Mouse (Mus musculus) limb, embryonic 12.5 days (tissue): ENCODE measurements at regions not wholly inside any gene's neighbourhood (a gene's known extent, or its start where the extent isn't known, plus 50 kb on each side); places are given as distances from the start of the nearest gene placed in this dataset.

ENCODE experiments used
- ATAC-seq: fragments of 200-750 bp; cut with Nextera tagmentation; 2 replicates; pipeline ENCODE4 v1.8.0; 2017; ENCODE audit warnings: low read depth, moderate TSS enrichment; ENCODE audit not compliant: insufficient number of reproducible peaks, insufficient read depth, low FRiP score, low TSS enrichment
- H3K27ac ChIP-seq: fragments of 300-500 bp; sonication (generic); 2 replicates; pipeline ENCODE4 v1.5.1; 2016; ENCODE audit warnings: mild to moderate bottlenecking, moderate library complexity
- H3K27me3 ChIP-seq: fragments of 300-500 bp; sonication (generic); 2 replicates; pipeline ENCODE4 v1.6.1; 2016; ENCODE audit warnings: mild to moderate bottlenecking, moderate library complexity
- H3K36me3 ChIP-seq: fragments of 300-500 bp; sonication (generic); 2 replicates; pipeline ENCODE4 v1.6.1; 2016; ENCODE audit warnings: mild to moderate bottlenecking, moderate library complexity
- H3K4me1 ChIP-seq: fragments of 300-500 bp; sonication (generic); replicated peaks from 2 replicates; pipeline ENCODE4 v1.6.1; 2016
- H3K4me2 ChIP-seq: fragments of 300-500 bp; sonication (generic); 2 replicates; pipeline ENCODE4 v1.6.1; 2016; ENCODE audit warnings: mild to moderate bottlenecking, moderate library complexity
- H3K4me3 ChIP-seq: fragments of 300-500 bp; sonication (generic); replicated peaks from 2 replicates; pipeline ENCODE4 v1.5.1; 2016; ENCODE audit warnings: mild to moderate bottlenecking
- H3K9ac ChIP-seq: fragments of 300-500 bp; sonication (generic); replicated peaks from 2 replicates; pipeline ENCODE4 v1.6.1; 2016; ENCODE audit warnings: mild to moderate bottlenecking, moderate library complexity
- H3K9me3 ChIP-seq: fragments of 300-500 bp; sonication (generic); 2 replicates; pipeline ENCODE4 v1.6.1; 2016; ENCODE audit warnings: mild to moderate bottlenecking, moderate library complexity
- WGBS: fragments of 180-500 bp; shearing (Covaris S2); methylation state at CpG from one replicate; pipeline ENCODE4 v1.1.7; 2016; 5-methylcytosine and 5-hydroxymethylcytosine counted together

GRCm38 (mm10) chr3:149163591-149163990 is 173.2 kb upstream of the Adgrl2 start:
- H3K36me3 ChIP-seq: no peaks in the 10 kb centered on the region
- H3K4me1 ChIP-seq: no peaks in the 10 kb centered on the region
- no peak overlapping the region for H3K27ac ChIP-seq
- no peak overlapping the region for H3K9ac ChIP-seq
- H3K4me2 ChIP-seq: no peak overlapping the region
- WGBS: 76% methylated on average over 6 of the region's 6 CpGs
- H3K9me3 ChIP-seq: no peaks in the 10 kb centered on the region
- no peak for ATAC-seq
- no peaks in the 10 kb centered on the region for H3K27me3 ChIP-seq
- H3K4me3 ChIP-seq: no peak overlapping the region

GRCm38 (mm10) chr3:149160833-149161232 is 170.5 kb upstream of the Adgrl2 start:
- ATAC-seq: no peak
- Histone ChIP-seq H3K9me3 (no peaks in the 10 kb centered on the region), H3K4me3 (no peak overlapping the region), H3K9ac (no peak overlapping the region), H3K4me2 (no peak overlapping the region), H3K27ac (no peak overlapping the region), H3K36me3 (no peaks in the 10 kb centered on the region), H3K27me3 (0 out of 2 replicates have a peak, but pooled peaks cover 3% of the 10 kb centered on the region), H3K4me1 (no peaks in the 10 kb centered on the region)
- WGBS: 87% methylated on average over 11 of the region's 11 CpGs

- Histone ChIP-seq H3K36me3 (no peaks in the 10 kb centered on the region), H3K27ac (no peak overlapping the region), H3K9me3 (no peaks in the 10 kb centered on the region), H3K27me3 (0 out of 2 replicates have a peak, but pooled peaks cover 3% of the 10 kb centered on the region), H3K4me3 (no peak overlapping the region), H3K9ac (no peak overlapping the region), H3K4me1 (no peaks in the 10 kb centered on the region), H3K4me2 (no peak overlapping the region)
- no peak for ATAC-seq
- WGBS: 83% methylated on average over 8 of the region's 8 CpGs
These were observed 167.0 kb upstream of the Adgrl2 start for GRCm38 (mm10) chr3:149157381-149157780.

GRCm38 (mm10) chr3:149152312-149152711 is 162.0 kb upstream of the Adgrl2 start:
- no peak overlapping the region for H3K9ac ChIP-seq
- H3K27ac ChIP-seq: no peak overlapping the region
- no peak overlapping the region for H3K4me3 ChIP-seq
- H3K36me3 ChIP-seq: no peaks in the 10 kb centered on the region
- no peaks in the 10 kb centered on the region for H3K9me3 ChIP-seq
- no peak for ATAC-seq
- no peak overlapping the region for H3K4me2 ChIP-seq
- WGBS: 84% methylated on average over 4 of the region's 4 CpGs
- H3K4me1 ChIP-seq: no peaks in the 10 kb centered on the region
- H3K27me3 ChIP-seq: 0 out of 2 replicates have a peak, but pooled peaks cover 8% of the 10 kb centered on the region

GRCm38 (mm10) chr3:149150796-149151195 is 160.4 kb upstream of the Adgrl2 start:
- WGBS: 95% methylated on average over 3 of the region's 3 CpGs
- 0 out of 2 replicates have a peak, but pooled peaks cover 5% of the 10 kb centered on the region for H3K27me3 ChIP-seq
- ATAC-seq: no peak
- no peak overlapping the region for H3K27ac ChIP-seq
- H3K4me2 ChIP-seq: no peak overlapping the region
- peaks cover 5% of the 10 kb centered on the region for H3K4me1 ChIP-seq
- no peak overlapping the region for H3K9ac ChIP-seq
- no peaks in the 10 kb centered on the region for H3K9me3 ChIP-seq
- H3K4me3 ChIP-seq: no peak overlapping the region
- no peaks in the 10 kb centered on the region for H3K36me3 ChIP-seq

GRCm38 (mm10) chr3:149148608-149149007 is 158.3 kb upstream of the Adgrl2 start:
- H3K27me3 ChIP-seq: peaks cover 9% of the 10 kb centered on the region; the same call in 1 of the 2 replicates
- ATAC-seq: no peak
- 69% methylated on average over 8 of the region's 8 CpGs for WGBS
- H3K9me3 ChIP-seq: no peaks in the 10 kb centered on the region
- H3K9ac ChIP-seq: no peak overlapping the region
- H3K36me3 ChIP-seq: no peaks in the 10 kb centered on the region
- no peak overlapping the region for H3K27ac ChIP-seq
- no peak overlapping the region for H3K4me3 ChIP-seq
- H3K4me2 ChIP-seq: no peak overlapping the region
- peaks cover 5% of the 10 kb centered on the region for H3K4me1 ChIP-seq

- WGBS: 74% methylated on average over 6 of the region's 6 CpGs
- Histone ChIP-seq H3K4me3 (no peak overlapping the region), H3K4me1 (peaks cover 5% of the 10 kb centered on the region), H3K9me3 (no peaks in the 10 kb centered on the region), H3K9ac (no peak overlapping the region), H3K27me3 (peaks cover 9% of the 10 kb centered on the region; the same call in 1 of the 2 replicates), H3K36me3 (no peaks in the 10 kb centered on the region), H3K27ac (no peak overlapping the region), H3K4me2 (no peak overlapping the region)
- ATAC-seq: no peak
These were observed 157.6 kb upstream of the Adgrl2 start for GRCm38 (mm10) chr3:149147916-149148315.

- H3K9me3 ChIP-seq: no peaks in the 10 kb centered on the region
- H3K4me1 ChIP-seq: peaks cover 5% of the 10 kb centered on the region
- H3K4me2 ChIP-seq: no peak overlapping the region
- no peak overlapping the region for H3K4me3 ChIP-seq
- H3K27ac ChIP-seq: no peak overlapping the region
- ATAC-seq: no peak
- H3K9ac ChIP-seq: no peak overlapping the region
- H3K27me3 ChIP-seq: peaks cover 9% of the 10 kb centered on the region; the same call in 1 of the 2 replicates
- H3K36me3 ChIP-seq: no peaks in the 10 kb centered on the region
- WGBS: 21% methylated on average over 9 of the region's 9 CpGs
These were observed 156.3 kb upstream of the Adgrl2 start for GRCm38 (mm10) chr3:149146673-149147072.

GRCm38 (mm10) chr3:149140461-149140860 is 150.1 kb upstream of the Adgrl2 start:
- H3K27ac ChIP-seq: no peak overlapping the region
- H3K27me3 ChIP-seq: peaks cover 7% of the 10 kb centered on the region; the same call in 1 of the 2 replicates
- no peak for ATAC-seq
- H3K9ac ChIP-seq: no peak overlapping the region
- 88% methylated on average over 3 of the region's 3 CpGs for WGBS
- H3K4me1 ChIP-seq: no peaks in the 10 kb centered on the region
- H3K36me3 ChIP-seq: no peaks in the 10 kb centered on the region
- H3K9me3 ChIP-seq: no peaks in the 10 kb centered on the region
- no peak overlapping the region for H3K4me3 ChIP-seq
- no peak overlapping the region for H3K4me2 ChIP-seq

- Histone ChIP-seq H3K36me3 (no peaks in the 10 kb centered on the region), H3K27ac (no peak overlapping the region), H3K27me3 (0 out of 2 replicates have a peak, but pooled peaks cover 3% of the 10 kb centered on the region), H3K4me2 (no peak overlapping the region), H3K9me3 (no peaks in the 10 kb centered on the region), H3K4me1 (no peaks in the 10 kb centered on the region), H3K9ac (no peak overlapping the region), H3K4me3 (no peak overlapping the region)
- WGBS: 84% methylated on average over 9 of the region's 9 CpGs
- ATAC-seq: no peak
These were observed 143.9 kb upstream of the Adgrl2 start for GRCm38 (mm10) chr3:149134028-149134938.

GRCm38 (mm10) chr3:149118806-149119205 is 128.5 kb upstream of the Adgrl2 start:
- ATAC-seq: no peak
- no peaks in the 10 kb centered on the region for H3K9me3 ChIP-seq

More at GRCm38 (mm10) chr3:149118806-149119205, 128.5 kb upstream of the Adgrl2 start:
- Histone ChIP-seq H3K27me3 (no peaks in the 10 kb centered on the region), H3K9ac (no peak overlapping the region), H3K4me2 (no peak overlapping the region), H3K27ac (no peak overlapping the region), H3K4me1 (peaks cover 11% of the 10 kb centered on the region; the same call in 1 of the 2 replicates), H3K4me3 (no peak overlapping the region), H3K36me3 (no peaks in the 10 kb centered on the region)
- WGBS: 80% methylated on average over 5 of the region's 5 CpGs
